Mouse (Mus musculus): ENCODE data around the gene Olfr1412.

DNA sequence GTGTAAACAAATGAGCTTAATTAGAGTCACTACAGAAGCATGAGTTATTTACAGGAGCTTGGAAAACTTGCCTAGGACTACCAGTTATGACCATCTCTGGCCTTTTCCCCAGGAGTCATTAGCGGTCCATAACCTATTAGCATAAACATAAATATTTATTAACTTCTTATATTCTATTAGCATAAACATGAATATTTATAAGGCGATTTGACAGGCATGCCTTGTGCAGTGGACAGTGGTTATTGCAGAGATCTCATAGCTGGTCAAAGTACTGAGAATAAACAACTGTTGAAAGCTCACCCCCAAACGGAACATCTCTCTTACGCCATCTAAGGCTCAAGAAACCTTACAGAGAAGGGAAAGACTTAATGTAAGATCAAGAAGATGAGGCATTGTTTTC lies 27.6 kb downstream of the Olfr1412 start:
- TF ChIP-seq CTCF (IDR thresholded peaks at IDR 0.05; ENCODE audit: low read depth), result no peak
- TF ChIP-seq EP300 (optimal IDR thresholded peaks at IDR 0.05), result no peak
